Mouse (Mus musculus): Measurements from ENCODE around the gene Adar. TPM values are rescaled to one million over a fixed set of nuclear protein-coding genes. Genes with fewer than 3 reads are reported as not detected.
A peak's percentile ranks its signal among the peaks of the same experiment; 100 is the strongest.

Adar gene
- polyA plus RNA-seq, 1 experiment from 2014 or later = 31.6 TPM

DNA sequence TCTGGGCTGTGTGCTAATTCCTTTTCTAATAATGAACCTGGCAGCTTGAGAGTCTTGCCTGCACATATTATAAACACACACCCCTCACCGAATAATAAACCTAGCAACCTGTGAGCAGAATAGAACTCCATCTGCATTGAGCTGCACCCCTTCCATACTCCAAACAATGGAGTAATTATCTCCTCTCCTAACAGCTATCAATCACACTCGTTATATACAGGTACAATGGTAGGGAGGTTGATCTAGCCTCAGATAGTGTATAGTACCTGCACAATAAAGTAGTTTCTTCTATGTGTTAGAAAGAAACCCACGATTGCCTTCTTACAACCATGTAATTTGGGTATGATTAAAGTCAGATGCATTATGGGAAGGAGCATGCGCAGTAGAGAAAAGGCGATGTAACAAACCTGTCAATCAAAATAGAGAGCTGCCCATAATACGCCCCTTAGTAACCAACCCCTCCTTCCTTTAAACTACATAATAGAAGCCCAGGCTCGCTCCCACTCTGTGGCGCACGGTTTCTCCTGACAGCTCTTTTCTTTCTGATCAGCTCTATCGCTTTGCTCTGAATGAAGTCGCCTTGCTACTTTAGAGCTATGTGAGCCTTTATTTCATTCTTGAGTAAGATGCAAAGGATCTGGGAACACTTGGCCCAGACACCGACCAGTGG, 18.5 kb upstream of the Adar start:
- Histone ChIP-seq H3K4me3 (replicated peaks; ENCODE audit: low read length) (no peak overlapping the region), H3K9me3 (ENCODE audit: control insufficient read depth, low read length) (no peaks in the 10 kb centered on the region), H3K9ac (no peak overlapping the region), H3K27ac (no peak overlapping the region), H3K4me2 (replicated peaks) (no peak overlapping the region), H3K27me3 (ENCODE audit: control insufficient read depth, insufficient read depth, low read length) (no peaks in the 10 kb centered on the region), H3K36me3 (replicated peaks; ENCODE audit: control insufficient read depth, insufficient read depth) (no peaks in the 10 kb centered on the region), H3K4me1 (replicated peaks; ENCODE audit: control insufficient read depth, insufficient read depth, low read length) (no peaks in the 10 kb centered on the region)
- WGBS = 64% methylated on average over 12 of the region's 12 CpGs
- no peak for DNase-seq (ENCODE audit: low spot score)
- no peak for ATAC-seq (ENCODE audit: low FRiP score)

DNA sequence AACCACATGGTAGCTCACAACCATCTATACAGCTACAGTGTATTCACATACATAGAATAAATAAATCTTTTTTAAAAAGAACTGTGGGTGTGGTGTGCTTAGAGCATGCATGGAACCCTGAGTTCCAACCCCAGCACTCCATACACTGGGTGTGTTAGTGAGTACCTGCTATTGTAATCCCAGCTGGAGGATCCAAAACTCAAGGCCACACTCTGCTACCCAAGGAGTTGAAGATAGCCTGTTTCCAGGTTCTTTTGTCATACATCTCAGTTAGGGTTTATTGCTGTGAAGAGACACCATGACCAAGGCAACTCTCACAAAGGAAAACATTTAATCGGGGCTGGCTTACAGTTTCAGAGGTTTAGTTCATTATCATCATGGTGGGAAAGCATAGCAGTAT, 15.9 kb upstream of the Adar start:
- Histone ChIP-seq H3K27me3 (ENCODE audit: control insufficient read depth, insufficient read depth, low read length) (no peaks in the 10 kb centered on the region), H3K36me3 (replicated peaks; ENCODE audit: control insufficient read depth, insufficient read depth) (no peaks in the 10 kb centered on the region), H3K9me3 (ENCODE audit: control insufficient read depth, low read length) (no peaks in the 10 kb centered on the region), H3K27ac (no peak overlapping the region), H3K9ac (no peak overlapping the region), H3K4me2 (replicated peaks) (no peak overlapping the region), H3K4me3 (replicated peaks; ENCODE audit: low read length) (no peak overlapping the region), H3K4me1 (replicated peaks; ENCODE audit: control insufficient read depth, insufficient read depth, low read length) (no peaks in the 10 kb centered on the region)
- WGBS = 93% methylated on average over 1 of the region's 1 CpGs
- ATAC-seq (ENCODE audit: low FRiP score) (no peak), DNase-seq (ENCODE audit: low spot score) (no peak)

DNA sequence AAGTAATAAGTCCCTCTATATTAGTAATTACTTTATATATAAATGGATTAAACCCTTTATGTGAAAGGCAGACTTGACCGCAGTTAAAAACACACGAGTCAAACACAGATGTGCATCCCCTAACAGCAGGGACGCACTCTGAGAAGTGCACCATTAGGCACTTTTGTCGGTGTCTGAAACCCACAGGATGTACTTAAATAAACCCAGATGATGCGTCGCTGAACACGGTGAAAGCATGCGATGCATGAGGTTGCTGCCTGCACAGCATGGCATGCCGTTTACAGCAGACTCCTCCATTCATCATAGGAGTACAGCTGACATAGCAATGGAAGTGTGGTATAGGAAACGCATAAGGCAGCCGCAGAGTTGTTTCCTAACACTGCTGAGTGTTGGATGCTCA, 14.4 kb upstream of the Adar start:
- 62% methylated on average over 11 of the region's 11 CpGs for WGBS
- H3K27ac ChIP-seq = no peak overlapping the region
- ATAC-seq (ENCODE audit: low FRiP score) (no peak), DNase-seq (ENCODE audit: low spot score) (no peak)
- no peak overlapping the region for H3K4me2 ChIP-seq (replicated peaks)
- H3K4me1 ChIP-seq (replicated peaks; ENCODE audit: control insufficient read depth, insufficient read depth, low read length) = no peaks in the 10 kb centered on the region
- no peak overlapping the region for H3K4me3 ChIP-seq (replicated peaks; ENCODE audit: low read length)
- no peaks in the 10 kb centered on the region for H3K27me3 ChIP-seq (ENCODE audit: control insufficient read depth, insufficient read depth, low read length)
- H3K36me3 ChIP-seq (replicated peaks; ENCODE audit: control insufficient read depth, insufficient read depth) = no peaks in the 10 kb centered on the region
- no peaks in the 10 kb centered on the region for H3K9me3 ChIP-seq (ENCODE audit: control insufficient read depth, low read length)
- H3K9ac ChIP-seq = no peak overlapping the region

DNA sequence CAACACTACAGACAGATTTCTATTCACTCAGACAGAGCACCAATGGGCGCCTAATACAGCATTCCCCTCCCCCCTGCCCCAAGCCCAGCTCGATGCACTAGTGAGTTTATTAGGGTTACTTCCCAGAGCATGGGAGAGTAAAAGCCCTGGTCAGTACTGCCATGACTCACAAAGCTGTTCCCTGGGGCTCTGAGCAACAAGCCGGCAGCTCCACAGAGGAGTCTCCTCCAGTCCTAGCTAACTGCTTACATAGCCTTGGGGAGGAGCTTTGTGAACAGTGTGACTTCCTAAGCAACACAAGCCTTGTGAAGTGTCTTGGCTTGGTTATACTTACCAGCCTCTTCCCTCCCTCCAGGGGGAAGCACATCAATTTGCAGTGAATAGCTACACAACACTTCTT, 11.2 kb upstream of the Adar start:
- Histone ChIP-seq H3K9me3 (ENCODE audit: control insufficient read depth, low read length) (no peaks in the 10 kb centered on the region), H3K4me1 (replicated peaks; ENCODE audit: control insufficient read depth, insufficient read depth, low read length) (no peaks in the 10 kb centered on the region), H3K27ac (no peak overlapping the region), H3K9ac (no peak overlapping the region), H3K27me3 (ENCODE audit: control insufficient read depth, insufficient read depth, low read length) (no peaks in the 10 kb centered on the region), H3K36me3 (replicated peaks; ENCODE audit: control insufficient read depth, insufficient read depth) (no peaks in the 10 kb centered on the region), H3K4me2 (replicated peaks) (no peak overlapping the region), H3K4me3 (replicated peaks; ENCODE audit: low read length) (no peak overlapping the region)
- 60% methylated on average over 3 of the region's 3 CpGs for WGBS
- ATAC-seq (ENCODE audit: low FRiP score) (no peak), DNase-seq (ENCODE audit: low spot score) (no peak)

DNA sequence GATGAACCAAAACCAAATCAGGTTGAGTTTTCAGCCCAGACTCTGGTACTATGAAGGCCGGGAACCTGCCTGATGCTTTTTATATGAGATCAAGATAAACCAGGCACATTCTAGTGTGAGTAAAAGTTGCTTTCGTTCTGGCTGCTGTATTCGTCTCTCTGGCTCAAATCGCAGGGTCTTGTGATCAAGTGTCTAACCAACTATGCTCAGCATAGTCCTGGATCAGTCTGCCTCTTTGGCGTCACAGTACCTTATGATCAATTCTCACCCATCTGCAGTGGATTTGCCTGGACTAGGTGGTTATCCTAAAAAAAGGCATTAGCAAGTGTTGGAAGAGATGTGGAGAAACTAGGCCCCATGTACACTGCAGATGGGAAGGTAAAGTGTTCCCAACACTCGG, 10.8 kb upstream of the Adar start:
- Histone ChIP-seq H3K27ac (no peak overlapping the region), H3K4me3 (replicated peaks; ENCODE audit: low read length) (no peak overlapping the region), H3K9me3 (ENCODE audit: control insufficient read depth, low read length) (no peaks in the 10 kb centered on the region), H3K36me3 (replicated peaks; ENCODE audit: control insufficient read depth, insufficient read depth) (no peaks in the 10 kb centered on the region), H3K4me2 (replicated peaks) (no peak overlapping the region), H3K9ac (no peak overlapping the region), H3K27me3 (ENCODE audit: control insufficient read depth, insufficient read depth, low read length) (no peaks in the 10 kb centered on the region), H3K4me1 (replicated peaks; ENCODE audit: control insufficient read depth, insufficient read depth, low read length) (no peaks in the 10 kb centered on the region)
- WGBS = 86% methylated on average over 6 of the region's 6 CpGs
- no peak for DNase-seq (ENCODE audit: low spot score)
- ATAC-seq (ENCODE audit: low FRiP score) = no peak

GRCm38 (mm10) chr3:89715207-89715966, 565 bp downstream of the Adar start:
- H3K27me3 ChIP-seq (ENCODE audit: control insufficient read depth, insufficient read depth, low read length) = no peaks in the 10 kb centered on the region
- H3K36me3 ChIP-seq (replicated peaks; ENCODE audit: control insufficient read depth, insufficient read depth) = no peaks in the 10 kb centered on the region
- peaks cover 12% of the 10 kb centered on the region for H3K4me1 ChIP-seq (replicated peaks; ENCODE audit: control insufficient read depth, insufficient read depth, low read length)
- peak; percentile 77 for ATAC-seq (ENCODE audit: low FRiP score)
- WGBS = 2% methylated on average over 59 of the region's 59 CpGs
- H3K9me3 ChIP-seq (ENCODE audit: control insufficient read depth, low read length) = no peaks in the 10 kb centered on the region
- H3K9ac ChIP-seq = peak overlapping the region; percentile 89
- peak; percentile 48 for DNase-seq (ENCODE audit: low spot score)
- H3K27ac ChIP-seq = peak overlapping the region; percentile 91
- H3K4me3 ChIP-seq (replicated peaks; ENCODE audit: low read length) = peak overlapping the region; percentile 90
- peak overlapping the region; percentile 79 for H3K4me2 ChIP-seq (replicated peaks)

- H3K9me3 ChIP-seq (ENCODE audit: control insufficient read depth, low read length) = no peaks in the 10 kb centered on the region
- H3K27me3 ChIP-seq (ENCODE audit: control insufficient read depth, insufficient read depth, low read length) = no peaks in the 10 kb centered on the region
- peak overlapping the region; percentile 90 for H3K4me3 ChIP-seq (replicated peaks; ENCODE audit: low read length)
- peaks cover 12% of the 10 kb centered on the region for H3K4me1 ChIP-seq (replicated peaks; ENCODE audit: control insufficient read depth, insufficient read depth, low read length)
- ATAC-seq (ENCODE audit: low FRiP score) = no peak
- peak overlapping the region; percentile 91 for H3K27ac ChIP-seq
- WGBS = 47% methylated on average over 6 of the region's 6 CpGs
- no peaks in the 10 kb centered on the region for H3K36me3 ChIP-seq (replicated peaks; ENCODE audit: control insufficient read depth, insufficient read depth)
- no peak for DNase-seq (ENCODE audit: low spot score)
- peak overlapping the region; percentile 89 for H3K9ac ChIP-seq
- H3K4me2 ChIP-seq (replicated peaks) = peak overlapping the region; percentile 79
Observed at GRCm38 (mm10) chr3:89715967-89716256, 1.1 kb downstream of the Adar start.

DNA sequence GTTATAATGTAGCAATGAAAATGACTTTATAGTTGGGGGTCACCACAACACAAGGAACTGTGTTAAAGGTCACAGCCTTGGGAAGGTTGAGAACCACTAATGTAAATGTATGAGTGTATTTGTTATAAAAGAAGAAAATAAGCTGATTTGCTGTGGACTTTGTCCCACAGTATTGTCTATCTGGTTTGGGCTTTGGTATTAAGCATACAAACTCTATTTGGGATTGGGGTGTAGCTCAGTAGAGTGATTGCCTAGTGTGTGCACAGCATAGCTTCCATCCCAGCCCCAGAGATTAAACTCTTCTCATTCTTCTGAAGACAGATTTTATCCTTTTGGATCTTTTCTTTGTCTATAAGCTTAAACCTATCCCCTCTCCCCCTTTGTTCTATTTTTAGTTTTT, 7.2 kb downstream of the Adar start:
- Histone ChIP-seq H3K9me3 (ENCODE audit: control insufficient read depth, low read length) (no peaks in the 10 kb centered on the region), H3K4me1 (replicated peaks; ENCODE audit: control insufficient read depth, insufficient read depth, low read length) (no peaks in the 10 kb centered on the region; the same call in 1 of the 2 replicates), H3K27ac (no peak overlapping the region), H3K27me3 (ENCODE audit: control insufficient read depth, insufficient read depth, low read length) (no peaks in the 10 kb centered on the region), H3K36me3 (replicated peaks; ENCODE audit: control insufficient read depth, insufficient read depth) (no peaks in the 10 kb centered on the region), H3K4me3 (replicated peaks; ENCODE audit: low read length) (no peak overlapping the region), H3K9ac (no peak overlapping the region), H3K4me2 (replicated peaks) (no peak overlapping the region)
- DNase-seq (ENCODE audit: low spot score) (no peak), ATAC-seq (ENCODE audit: low FRiP score) (no peak)

DNA sequence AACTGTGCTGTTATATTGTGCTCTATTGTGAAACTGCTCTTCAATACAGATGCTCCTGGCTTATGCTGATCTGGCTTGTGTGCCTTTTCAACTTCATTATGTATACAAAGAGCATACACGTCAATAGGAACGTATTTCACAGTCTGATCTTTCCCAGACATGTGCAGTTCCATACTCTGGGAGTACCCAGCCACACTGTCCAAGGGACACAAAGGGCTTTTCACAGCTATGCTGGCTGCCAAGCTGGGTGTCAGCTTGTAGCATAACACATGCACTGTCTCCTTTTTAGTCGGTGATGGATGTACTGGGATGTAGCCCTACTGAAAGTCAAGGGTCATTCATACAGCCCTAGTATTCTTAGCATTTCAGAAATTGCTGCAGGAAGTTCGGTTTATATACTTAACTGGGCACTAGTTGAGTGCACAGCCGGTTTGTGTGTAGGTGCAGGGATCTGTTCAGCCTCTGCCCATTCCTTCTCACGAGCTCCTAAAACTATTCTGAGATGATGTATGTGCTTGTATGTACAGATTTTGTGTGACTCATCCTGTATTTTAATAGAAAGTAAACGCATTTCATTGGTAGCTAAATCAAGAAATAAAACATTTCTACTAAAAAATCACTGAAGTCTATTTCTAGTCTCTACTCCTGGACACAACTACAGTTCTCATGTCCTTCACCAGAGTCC, 8.7 kb downstream of the Adar start:
- no peak overlapping the region for H3K4me2 ChIP-seq (replicated peaks)
- 0 out of 2 replicates have a peak, but pooled peaks have one; percentile 31 for ATAC-seq (ENCODE audit: low FRiP score)
- H3K4me3 ChIP-seq (replicated peaks; ENCODE audit: low read length) = no peak overlapping the region
- H3K4me1 ChIP-seq (replicated peaks; ENCODE audit: control insufficient read depth, insufficient read depth, low read length) = no peaks in the 10 kb centered on the region; the same call in 1 of the 2 replicates
- H3K27ac ChIP-seq = no peak overlapping the region
- WGBS = 52% methylated on average over 7 of the region's 7 CpGs
- H3K36me3 ChIP-seq (replicated peaks; ENCODE audit: control insufficient read depth, insufficient read depth) = no peaks in the 10 kb centered on the region
- no peaks in the 10 kb centered on the region for H3K27me3 ChIP-seq (ENCODE audit: control insufficient read depth, insufficient read depth, low read length)
- DNase-seq (ENCODE audit: low spot score) = no peak
- H3K9me3 ChIP-seq (ENCODE audit: control insufficient read depth, low read length) = no peaks in the 10 kb centered on the region
- H3K9ac ChIP-seq = no peak overlapping the region

Measured in hindbrain, embryonic 14.5 days (tissue).